19 mouse cellular contexts compared by ENCODE assay signal in genomic region chrX:152690788-152691291, GRCm38 (mm10).
DNase-seq lines count a peak whose midpoint lies in the region; ATAC-seq lines count a peak whose summit lies in the region.
"Had no signal": no experiment of that assay in that cellular context is flagged by ENCODE, and none has a peak within 500 bp of the region (broad histone marks: within the 10 kb centered on the region; RNA-seq: fewer than 3 reads in every experiment).

No protein-coding gene starts in this region.

- 0 out of 2 replicates have a peak overlapping the region, but pooled peaks have one; percentile 35 for H3K27ac ChIP-seq in forebrain, embryonic 10.5 days
- H3K27ac ChIP-seq in forebrain, embryonic 16.5 days (ENCODE audit: low read length): no peak overlapping the region
- no peak overlapping the region for H3K27ac ChIP-seq in hindbrain, embryonic 10.5 days
- no peak overlapping the region for H3K27ac ChIP-seq in hindbrain, embryonic 16.5 days (ENCODE audit: low read depth, low read length)
- H3K27ac ChIP-seq: heart, adult 2 months; hindbrain, embryonic 12.5 days; kidney, embryonic 15.5 days; liver, embryonic 15.5 days; stomach, postnatal 0 days had no signal

- 45% methylated on average over 2 of the region's 2 CpGs for WGBS in forebrain, embryonic 10.5 days
- 38% methylated on average over 2 of the region's 2 CpGs for WGBS in forebrain, embryonic 16.5 days
- 47% methylated on average over 2 of the region's 2 CpGs for WGBS in hindbrain, embryonic 10.5 days
- 25% methylated on average over 2 of the region's 2 CpGs for WGBS in hindbrain, embryonic 16.5 days

- DNase-seq in forebrain, embryonic 10.5 days (ENCODE audit: extremely low spot score, low spot score): no peak
- DNase-seq in hindbrain, embryonic 10.5 days (ENCODE audit: low spot score): peak; percentile 8
- peak; percentile 8 for DNase-seq in ES-CJ7 (ENCODE audit: low read depth, low spot score)
- peak; percentile 10 for DNase-seq in embryo, embryonic 9.5 days (ENCODE audit: extremely low spot score)
- no peak for DNase-seq in thymus, postnatal 14 days
- DNase-seq: cerebellum, adult 8-10 months; gastrocnemius, postnatal 25 days; heart, adult 2 months; retina, postnatal 1 day had no signal

- no peaks in the 10 kb centered on the region; the same call in 1 of the 2 replicates for H3K36me3 ChIP-seq in forebrain, embryonic 10.5 days (replicated peaks)
- H3K36me3 ChIP-seq in forebrain, embryonic 16.5 days (ENCODE audit: control insufficient read depth, insufficient read depth): no peaks in the 10 kb centered on the region
- no peaks in the 10 kb centered on the region for H3K36me3 ChIP-seq in hindbrain, embryonic 10.5 days
- H3K36me3 ChIP-seq in hindbrain, embryonic 16.5 days (ENCODE audit: control insufficient read depth, insufficient read depth, low read length): no peaks in the 10 kb centered on the region
- H3K36me3 ChIP-seq: hindbrain, embryonic 12.5 days; kidney, embryonic 15.5 days; liver, embryonic 15.5 days had no signal

- no peak overlapping the region for H3K4me2 ChIP-seq in forebrain, embryonic 16.5 days (ENCODE audit: low read length)
- H3K4me2 ChIP-seq in hindbrain, embryonic 16.5 days (ENCODE audit: low read length): no peak overlapping the region
- H3K4me2 ChIP-seq: hindbrain, embryonic 12.5 days; kidney, embryonic 15.5 days; liver, embryonic 15.5 days had no signal

- H3K4me1 ChIP-seq in forebrain, embryonic 10.5 days: peaks cover 26% of the 10 kb centered on the region
- peaks cover 3% of the 10 kb centered on the region for H3K4me1 ChIP-seq in forebrain, embryonic 16.5 days (replicated peaks; ENCODE audit: control insufficient read depth, insufficient read depth, low read length)
- H3K4me1 ChIP-seq in hindbrain, embryonic 10.5 days (replicated peaks): peaks cover 16% of the 10 kb centered on the region; the same call in 1 of the 2 replicates
- no peaks in the 10 kb centered on the region for H3K4me1 ChIP-seq in hindbrain, embryonic 16.5 days (ENCODE audit: control insufficient read depth, insufficient read depth, low read depth, low read length)
- H3K4me1 ChIP-seq: kidney, embryonic 15.5 days; liver, embryonic 15.5 days; megakaryocyte, embryonic 14.5 days had no signal

- H3K4me3 ChIP-seq in forebrain, embryonic 10.5 days: no peak overlapping the region
- no peak overlapping the region for H3K4me3 ChIP-seq in forebrain, embryonic 16.5 days (replicated peaks; ENCODE audit: low read length)
- no peak overlapping the region for H3K4me3 ChIP-seq in hindbrain, embryonic 10.5 days
- no peak overlapping the region for H3K4me3 ChIP-seq in hindbrain, embryonic 16.5 days (ENCODE audit: low read length)
- H3K4me3 ChIP-seq: heart, adult 2 months; hindbrain, embryonic 12.5 days; kidney, embryonic 15.5 days; liver, embryonic 15.5 days; megakaryocyte, embryonic 14.5 days had no signal

- no peaks in the 10 kb centered on the region for H3K9me3 ChIP-seq in forebrain, embryonic 10.5 days
- no peaks in the 10 kb centered on the region for H3K9me3 ChIP-seq in forebrain, embryonic 16.5 days (ENCODE audit: control insufficient read depth, low read length)
- H3K9me3 ChIP-seq in hindbrain, embryonic 10.5 days: no peaks in the 10 kb centered on the region
- no peaks in the 10 kb centered on the region for H3K9me3 ChIP-seq in hindbrain, embryonic 16.5 days (ENCODE audit: control insufficient read depth, low read length)
- H3K9me3 ChIP-seq: hindbrain, embryonic 12.5 days; kidney, embryonic 15.5 days; liver, embryonic 15.5 days; megakaryocyte, embryonic 14.5 days had no signal

- ATAC-seq in forebrain, embryonic 16.5 days: no peak
- ATAC-seq in hindbrain, embryonic 16.5 days: no peak
- ATAC-seq in megakaryocyte, adult 5-6 weeks (ENCODE audit: poor library complexity, severe bottlenecking): no peak
- ATAC-seq: CD4-positive, CD25-positive, alpha-beta regulatory T cell, adult 4 months; forebrain, embryonic 14.5 days had no signal

- H3K9ac ChIP-seq in forebrain, embryonic 16.5 days (replicated peaks; ENCODE audit: low read depth, low read length): no peak overlapping the region
- no peak overlapping the region for H3K9ac ChIP-seq in hindbrain, embryonic 16.5 days (ENCODE audit: low read depth, low read length)
- H3K9ac ChIP-seq: hindbrain, embryonic 12.5 days; kidney, embryonic 15.5 days; liver, embryonic 15.5 days had no signal

- H3K27me3 ChIP-seq in forebrain, embryonic 10.5 days (ENCODE audit: poor library complexity, severe bottlenecking): peaks cover 68% of the 10 kb centered on the region
- H3K27me3 ChIP-seq in forebrain, embryonic 16.5 days (replicated peaks; ENCODE audit: control insufficient read depth, insufficient read depth, low read length): no peaks in the 10 kb centered on the region
- H3K27me3 ChIP-seq in hindbrain, embryonic 10.5 days (ENCODE audit: insufficient read depth, poor library complexity, severe bottlenecking): peaks cover 53% of the 10 kb centered on the region
- no peaks in the 10 kb centered on the region; the same call in 1 of the 2 replicates for H3K27me3 ChIP-seq in hindbrain, embryonic 16.5 days (replicated peaks; ENCODE audit: control insufficient read depth, insufficient read depth, low read length)
- H3K27me3 ChIP-seq: liver, embryonic 15.5 days had no signal

Comparison
In these comparisons a context has a peak if more than half of its experiments do, and no peak if none do; other contexts are left out.
1. DNase-seq: peak in hindbrain, embryonic 10.5 days (single experiment), ES-CJ7 (single experiment) and embryo, embryonic 9.5 days (single experiment); none in forebrain, embryonic 10.5 days (single experiment) and thymus, postnatal 14 days (single experiment).